Mouse (Mus musculus): ENCODE results near the gene Ltbp1. TPM values are rescaled to one million over a fixed set of nuclear protein-coding genes. Genes with fewer than 3 reads are reported as not detected.
"Not testable (repeated sequence)": the region's sequence is repeated elsewhere in the genome, so short reads cannot be mapped to it uniquely, and the experiment has no call there.

Gene Ltbp1
- polyA plus RNA-seq, 1 experiment from 2014 or later: 8.5 TPM

GRCm38 (mm10) chr17:75122584-75123282 lies 117.4 kb downstream of the Ltbp1 start:
- no peaks in the 10 kb centered on the region for H3K27me3 ChIP-seq (replicated peaks; ENCODE audit: control insufficient read depth, insufficient read depth, low read length)
- WGBS: 73% methylated on average over 8 of the region's 8 CpGs
- no peak overlapping the region for H3K27ac ChIP-seq (ENCODE audit: low read depth, low read length)
- H3K9ac ChIP-seq (ENCODE audit: low read depth, low read length): no peak overlapping the region
- peak; percentile 56 for TF ChIP-seq CTCF (IDR thresholded peaks at IDR 0.05; ENCODE audit: low read depth)
- H3K9me3 ChIP-seq (ENCODE audit: control insufficient read depth): no peaks in the 10 kb centered on the region
- no peak for ATAC-seq
- H3K4me2 ChIP-seq (replicated peaks; ENCODE audit: low read depth): no peak overlapping the region
- no peak overlapping the region for H3K4me3 ChIP-seq (ENCODE audit: low read depth, low read length)
- no peaks in the 10 kb centered on the region for H3K36me3 ChIP-seq (ENCODE audit: control insufficient read depth, insufficient read depth)
- H3K4me1 ChIP-seq (replicated peaks; ENCODE audit: control insufficient read depth, insufficient read depth, low read length): 0 out of 2 replicates have a peak, but pooled peaks cover 2% of the 10 kb centered on the region

DNA sequence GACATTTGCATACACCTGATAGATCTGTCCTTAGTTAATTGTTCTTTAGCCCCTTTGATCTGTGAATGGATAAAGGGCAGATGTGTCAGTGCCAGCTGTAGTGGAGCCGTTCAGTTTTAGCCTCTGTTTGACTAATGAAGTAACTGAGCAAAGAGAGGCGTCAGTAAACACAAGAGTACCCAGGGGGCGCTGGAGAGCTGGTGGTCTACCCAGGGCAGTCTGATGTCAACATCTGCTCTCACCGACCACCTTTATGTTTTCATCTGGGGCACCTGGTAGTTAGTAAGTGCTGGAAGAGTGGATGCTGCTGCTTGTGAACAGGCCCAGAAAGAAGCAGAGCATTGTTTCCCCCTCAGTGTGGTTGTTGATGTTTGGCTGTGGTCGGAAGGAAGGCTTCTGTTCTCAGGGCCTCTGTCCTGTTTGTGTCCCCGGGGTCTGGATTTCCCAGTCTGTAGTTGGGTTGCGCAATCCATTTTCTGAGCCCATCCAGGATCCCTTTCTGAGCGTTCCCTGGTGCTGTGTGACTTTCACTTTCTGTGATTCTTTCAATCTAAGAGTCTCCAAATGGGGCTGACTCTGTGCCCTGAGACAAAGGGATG lies 123.1 kb downstream of the Ltbp1 start:
- TF ChIP-seq CTCF (IDR thresholded peaks at IDR 0.05; ENCODE audit: low read depth): peak; percentile 57
- ATAC-seq: no peak

DNA sequence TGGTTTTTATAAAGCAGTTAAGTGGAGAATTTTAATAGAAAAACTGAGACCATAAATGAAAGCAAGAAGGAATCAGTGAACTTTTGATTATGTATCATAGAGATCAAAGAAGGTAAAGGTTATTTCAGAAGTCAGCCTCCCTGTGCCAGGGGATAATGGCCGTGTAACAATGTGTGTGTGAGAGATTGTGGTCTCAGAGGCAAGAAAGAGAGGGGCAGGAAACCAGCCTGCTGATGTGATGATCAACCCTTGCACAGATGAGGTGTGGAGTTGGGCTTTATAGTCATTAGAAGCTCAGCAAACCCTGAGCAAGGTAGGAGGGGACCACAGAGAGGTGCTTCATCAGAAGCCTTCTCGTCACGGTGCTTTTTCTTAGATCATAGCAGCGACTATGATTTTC lies 128.6 kb downstream of the Ltbp1 start:
- 90% methylated on average over 4 of the region's 4 CpGs for WGBS
- no peak overlapping the region for H3K9ac ChIP-seq (ENCODE audit: low read depth, low read length)
- H3K4me1 ChIP-seq (replicated peaks; ENCODE audit: control insufficient read depth, insufficient read depth, low read length): no peaks in the 10 kb centered on the region
- H3K27ac ChIP-seq (ENCODE audit: low read depth, low read length): no peak overlapping the region
- H3K9me3 ChIP-seq (ENCODE audit: control insufficient read depth): no peaks in the 10 kb centered on the region
- no peak overlapping the region for H3K4me2 ChIP-seq (replicated peaks; ENCODE audit: low read depth)
- no peaks in the 10 kb centered on the region for H3K36me3 ChIP-seq (ENCODE audit: control insufficient read depth, insufficient read depth)
- TF ChIP-seq CTCF (IDR thresholded peaks at IDR 0.05; ENCODE audit: low read depth): no peak
- H3K27me3 ChIP-seq (replicated peaks; ENCODE audit: control insufficient read depth, insufficient read depth, low read length): no peaks in the 10 kb centered on the region
- H3K4me3 ChIP-seq (ENCODE audit: low read depth, low read length): no peak overlapping the region
- ATAC-seq: no peak

More for the DNA sequence above, 123.1 kb downstream of the Ltbp1 start:
- no peak overlapping the region for H3K4me2 ChIP-seq (replicated peaks; ENCODE audit: low read depth)
- no peaks in the 10 kb centered on the region for H3K4me1 ChIP-seq (replicated peaks; ENCODE audit: control insufficient read depth, insufficient read depth, low read length)
- no peak overlapping the region for H3K4me3 ChIP-seq (ENCODE audit: low read depth, low read length)
- H3K27me3 ChIP-seq (replicated peaks; ENCODE audit: control insufficient read depth, insufficient read depth, low read length): no peaks in the 10 kb centered on the region
- H3K36me3 ChIP-seq (ENCODE audit: control insufficient read depth, insufficient read depth): no peaks in the 10 kb centered on the region
- no peak overlapping the region for H3K9ac ChIP-seq (ENCODE audit: low read depth, low read length)
- H3K9me3 ChIP-seq (ENCODE audit: control insufficient read depth): no peaks in the 10 kb centered on the region
- 45% methylated on average over 8 of the region's 8 CpGs for WGBS
- no peak overlapping the region for H3K27ac ChIP-seq (ENCODE audit: low read depth, low read length)

GRCm38 (mm10) chr17:75139731-75140130 lies 134.4 kb downstream of the Ltbp1 start:
- no peak overlapping the region for H3K4me2 ChIP-seq (replicated peaks; ENCODE audit: low read depth)
- no peak overlapping the region for H3K9ac ChIP-seq (ENCODE audit: low read depth, low read length)
- no peaks in the 10 kb centered on the region for H3K27me3 ChIP-seq (replicated peaks; ENCODE audit: control insufficient read depth, insufficient read depth, low read length)
- no peaks in the 10 kb centered on the region for H3K4me1 ChIP-seq (replicated peaks; ENCODE audit: control insufficient read depth, insufficient read depth, low read length)
- no peak for TF ChIP-seq CTCF (IDR thresholded peaks at IDR 0.05; ENCODE audit: low read depth)
- no peak for ATAC-seq
- no peaks in the 10 kb centered on the region for H3K9me3 ChIP-seq (ENCODE audit: control insufficient read depth)
- WGBS: 85% methylated on average over 2 of the region's 2 CpGs
- H3K4me3 ChIP-seq (ENCODE audit: low read depth, low read length): no peak overlapping the region
- no peak overlapping the region for H3K27ac ChIP-seq (ENCODE audit: low read depth, low read length)
- H3K36me3 ChIP-seq (ENCODE audit: control insufficient read depth, insufficient read depth): no peaks in the 10 kb centered on the region

- not testable (repeated sequence) for H3K27ac ChIP-seq (ENCODE audit: low read depth, low read length); H3K4me1 ChIP-seq (replicated peaks; ENCODE audit: control insufficient read depth, insufficient read depth, low read length); H3K4me2 ChIP-seq (replicated peaks; ENCODE audit: low read depth); H3K27me3 ChIP-seq (replicated peaks; ENCODE audit: control insufficient read depth, insufficient read depth, low read length); H3K9me3 ChIP-seq (ENCODE audit: control insufficient read depth); H3K9ac ChIP-seq (ENCODE audit: low read depth, low read length); H3K36me3 ChIP-seq (ENCODE audit: control insufficient read depth, insufficient read depth); ATAC-seq; H3K4me3 ChIP-seq (ENCODE audit: low read depth, low read length)
- WGBS: 40% methylated on average over 7 of the region's 7 CpGs
These were observed 137.5 kb downstream of the Ltbp1 start for GRCm38 (mm10) chr17:75142845-75143244.

DNA sequence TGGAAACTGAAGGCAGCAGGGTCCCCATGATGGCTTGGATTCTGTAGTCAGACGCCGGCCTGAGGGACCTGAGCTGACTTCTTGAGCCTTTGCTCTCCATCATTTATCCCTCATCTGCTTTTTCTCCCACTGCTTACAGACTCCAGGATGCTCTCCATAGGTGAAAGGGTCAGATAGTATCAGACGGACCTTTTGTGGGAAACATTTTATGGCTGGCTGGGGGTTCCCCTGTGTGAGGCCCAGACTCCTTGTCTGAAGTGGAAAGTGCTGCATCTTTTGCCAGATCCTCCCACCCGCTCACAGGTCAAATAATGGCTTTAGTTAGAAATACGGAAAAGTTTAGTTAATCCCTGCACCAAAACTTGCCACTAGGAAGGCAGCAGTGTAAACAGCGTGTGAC lies 138.6 kb downstream of the Ltbp1 start:
- Histone ChIP-seq H3K27me3 (replicated peaks; ENCODE audit: control insufficient read depth, insufficient read depth, low read length) (no peaks in the 10 kb centered on the region), H3K36me3 (ENCODE audit: control insufficient read depth, insufficient read depth) (no peaks in the 10 kb centered on the region), H3K4me1 (replicated peaks; ENCODE audit: control insufficient read depth, insufficient read depth, low read length) (no peaks in the 10 kb centered on the region), H3K4me3 (ENCODE audit: low read depth, low read length) (no peak overlapping the region), H3K9me3 (ENCODE audit: control insufficient read depth) (no peaks in the 10 kb centered on the region), H3K4me2 (replicated peaks; ENCODE audit: low read depth) (no peak overlapping the region), H3K27ac (ENCODE audit: low read depth, low read length) (no peak overlapping the region), H3K9ac (ENCODE audit: low read depth, low read length) (no peak overlapping the region)
- ATAC-seq: no peak
- WGBS: 61% methylated on average over 6 of the region's 6 CpGs
- no peak for TF ChIP-seq CTCF (IDR thresholded peaks at IDR 0.05; ENCODE audit: low read depth)
